Mouse (Mus musculus): ENCODE data around the gene Pdcd4. TPM values are rescaled to one million over a fixed set of nuclear protein-coding genes. Genes with fewer than 3 reads are reported as not detected.
A peak's percentile ranks its signal among the peaks of the same experiment; 100 is the strongest.
"Not testable (repeated sequence)": the region's sequence is repeated elsewhere in the genome, so short reads cannot be mapped to it uniquely, and the experiment has no call there.

Gene Pdcd4
- polyA plus RNA-seq, 1 experiment from 2014 or later = 122 TPM

DNA sequence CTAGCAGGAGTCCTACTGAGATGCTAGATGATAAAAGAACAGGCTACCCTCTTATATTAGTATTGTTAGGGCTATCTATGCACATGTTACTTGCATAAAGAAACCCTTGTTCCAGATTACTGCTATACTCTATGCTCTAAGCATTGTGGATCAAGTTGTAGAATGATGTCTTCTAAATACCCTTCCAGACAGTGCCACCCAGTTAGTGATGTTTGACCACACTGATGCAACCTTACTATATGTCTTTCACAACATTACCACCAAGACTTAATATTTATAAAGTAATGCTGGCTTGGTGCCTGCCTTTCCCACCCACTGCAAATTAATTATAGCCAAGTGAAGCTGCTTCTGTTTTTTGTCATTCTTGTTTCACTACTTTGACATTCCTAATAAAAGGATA lies 41.0 kb downstream of the Pdcd4 start:
- H3K27me3 ChIP-seq = no peaks in the 10 kb centered on the region
- no peak overlapping the region for H3K4me3 ChIP-seq (replicated peaks)
- H3K27ac ChIP-seq (replicated peaks) = no peak overlapping the region
- H3K9ac ChIP-seq = no peak overlapping the region
- no peak overlapping the region for H3K4me2 ChIP-seq (replicated peaks)
- H3K4me1 ChIP-seq = no peaks in the 10 kb centered on the region
- ATAC-seq (ENCODE audit: insufficient number of reproducible peaks, low FRiP score, low TSS enrichment, low read depth) = no peak
- peaks cover 34% of the 10 kb centered on the region for H3K36me3 ChIP-seq
- no peaks in the 10 kb centered on the region for H3K9me3 ChIP-seq (replicated peaks)

DNA sequence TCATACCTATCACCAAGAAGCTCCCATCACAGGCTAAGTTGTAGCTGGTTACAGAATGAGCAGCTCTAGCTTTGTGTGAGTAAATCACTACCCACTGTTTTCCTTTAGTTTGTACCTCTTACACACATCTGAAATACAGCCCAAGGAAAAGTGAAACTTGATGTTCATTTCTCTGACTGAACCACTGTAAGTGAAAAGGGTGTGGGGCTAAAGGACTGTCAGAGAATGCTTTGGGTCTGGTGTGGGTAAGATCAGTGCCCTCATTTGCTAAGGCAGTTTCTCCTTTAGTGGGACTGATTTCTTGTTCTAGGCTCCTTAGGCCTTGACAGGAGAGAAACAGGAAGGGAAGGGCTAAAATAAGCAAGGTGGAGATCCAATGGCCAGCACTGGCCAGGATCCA lies 42.0 kb downstream of the Pdcd4 start:
- Histone ChIP-seq H3K27ac (replicated peaks) (no peak overlapping the region), H3K9ac (no peak overlapping the region), H3K4me2 (replicated peaks) (no peak overlapping the region), H3K9me3 (replicated peaks) (no peaks in the 10 kb centered on the region), H3K36me3 (peaks cover 31% of the 10 kb centered on the region), H3K27me3 (no peaks in the 10 kb centered on the region), H3K4me1 (no peaks in the 10 kb centered on the region), H3K4me3 (replicated peaks) (no peak overlapping the region)
- ATAC-seq (ENCODE audit: insufficient number of reproducible peaks, low FRiP score, low TSS enrichment, low read depth) = no peak

GRCm38 (mm10) chr19:53939467-53939866 lies 47.4 kb downstream of the Pdcd4 start:
- Histone ChIP-seq H3K4me3 (replicated peaks) (no peak overlapping the region), H3K27me3 (no peaks in the 10 kb centered on the region), H3K9me3 (replicated peaks) (no peaks in the 10 kb centered on the region), H3K9ac (no peak overlapping the region), H3K27ac (replicated peaks) (no peak overlapping the region), H3K36me3 (peaks cover 10% of the 10 kb centered on the region; the same call in 1 of the 2 replicates), H3K4me2 (replicated peaks) (no peak overlapping the region), H3K4me1 (peaks cover 8% of the 10 kb centered on the region)
- no peak for ATAC-seq (ENCODE audit: insufficient number of reproducible peaks, low FRiP score, low TSS enrichment, low read depth)
- WGBS = 78% methylated on average over 4 of the region's 4 CpGs

GRCm38 (mm10) chr19:53941139-53941538 lies 49.1 kb downstream of the Pdcd4 start:
- Histone ChIP-seq H3K27ac (replicated peaks) (no peak overlapping the region), H3K27me3 (no peaks in the 10 kb centered on the region), H3K36me3 (peaks cover 7% of the 10 kb centered on the region; the same call in 1 of the 2 replicates), H3K4me1 (peaks cover 12% of the 10 kb centered on the region), H3K4me2 (replicated peaks) (no peak overlapping the region), H3K9me3 (replicated peaks) (no peaks in the 10 kb centered on the region), H3K9ac (no peak overlapping the region), H3K4me3 (replicated peaks) (no peak overlapping the region)
- ATAC-seq (ENCODE audit: insufficient number of reproducible peaks, low FRiP score, low TSS enrichment, low read depth) = no peak
- 85% methylated on average over 4 of the region's 4 CpGs for WGBS

DNA sequence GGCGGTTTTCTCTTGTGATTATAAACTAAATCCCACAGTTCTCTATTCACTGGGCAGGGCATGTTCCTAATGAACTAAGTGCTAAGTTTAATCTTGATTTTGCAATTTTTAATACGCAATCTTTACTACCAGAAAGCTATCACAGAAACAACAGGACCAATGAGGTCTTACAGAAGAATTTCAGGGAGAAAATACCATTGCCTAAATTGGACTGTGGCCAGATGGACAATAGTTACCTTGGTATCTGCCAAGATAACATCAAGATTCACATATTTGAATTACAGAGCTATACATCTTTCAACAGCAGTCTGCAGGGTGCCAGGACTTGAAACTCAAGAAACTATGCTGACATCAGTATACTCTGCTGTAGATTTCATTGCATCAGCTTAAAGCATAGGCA lies 50.3 kb downstream of the Pdcd4 start:
- WGBS = 88% methylated on average over 2 of the region's 2 CpGs
- peaks cover 7% of the 10 kb centered on the region; the same call in 1 of the 2 replicates for H3K36me3 ChIP-seq
- no peaks in the 10 kb centered on the region for H3K27me3 ChIP-seq
- H3K4me1 ChIP-seq = peaks cover 17% of the 10 kb centered on the region
- ATAC-seq (ENCODE audit: insufficient number of reproducible peaks, low FRiP score, low TSS enrichment, low read depth) = no peak
- H3K9ac ChIP-seq = no peak overlapping the region
- no peaks in the 10 kb centered on the region for H3K9me3 ChIP-seq (replicated peaks)
- H3K27ac ChIP-seq (replicated peaks) = no peak overlapping the region
- H3K4me3 ChIP-seq (replicated peaks) = no peak overlapping the region
- no peak overlapping the region for H3K4me2 ChIP-seq (replicated peaks)

DNA sequence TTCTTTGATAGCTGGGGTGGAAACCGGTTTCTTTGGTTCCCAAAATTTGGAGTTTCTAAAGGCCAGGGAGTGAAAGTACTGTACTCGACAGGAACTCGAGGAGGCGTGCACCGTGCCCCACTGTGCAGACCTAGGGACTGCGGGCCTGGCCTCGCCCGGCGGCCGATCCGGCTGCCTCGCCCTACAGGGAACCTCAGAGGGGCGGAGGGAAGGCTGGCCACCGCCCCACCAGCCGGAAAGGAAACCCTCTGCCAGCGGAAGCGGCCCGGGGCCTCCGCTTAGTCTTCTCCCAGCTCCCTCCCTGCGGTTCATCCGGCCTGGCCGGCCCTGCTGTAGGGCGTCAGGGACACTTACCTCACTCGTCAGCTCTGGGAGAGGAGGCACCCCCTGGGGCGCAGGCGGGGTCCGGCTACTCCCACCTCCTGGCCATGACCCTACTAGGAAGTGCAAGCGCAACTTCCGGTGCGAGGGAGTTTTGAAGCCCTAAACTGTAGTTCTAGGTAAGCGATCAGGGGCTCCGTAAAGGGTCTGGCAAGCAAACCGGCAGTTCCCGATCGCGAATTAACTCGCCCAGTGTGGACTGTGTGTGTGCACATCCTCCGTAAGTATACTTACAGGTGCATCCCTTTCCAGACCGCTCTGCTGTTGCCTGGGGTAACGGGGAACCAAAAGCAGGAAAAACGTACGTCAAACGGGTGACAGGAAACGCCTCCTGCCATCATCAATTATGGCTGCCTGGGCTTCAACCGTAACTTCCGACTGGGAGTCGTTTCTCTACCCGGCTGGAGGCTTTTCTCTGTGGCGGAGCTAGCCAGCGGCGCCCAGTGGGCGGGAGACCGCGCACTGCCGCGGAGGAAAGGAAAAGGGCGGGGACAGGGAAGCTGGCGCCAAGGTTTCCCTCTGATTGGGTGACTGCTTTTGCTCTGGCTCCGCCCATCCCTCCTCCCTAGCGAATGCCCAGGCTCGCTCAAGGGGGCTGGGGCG lies 52.1 kb downstream of the Pdcd4 start, which contains the start of the genes Shoc2 and Bbip1:
TSS of gene Shoc2 (plus strand) at position 505 of the 984 bp plus-strand sequence.
TSS of gene Bbip1 (minus strand) at position 826 of the 984 bp plus-strand sequence.
- no peaks in the 10 kb centered on the region for H3K36me3 ChIP-seq
- H3K4me2 ChIP-seq (replicated peaks) = peak within 1 kb of the TSS; percentile 63
- peaks cover 19% of the 10 kb centered on the region for H3K4me1 ChIP-seq
- WGBS = under 1% methylated on average over 62 of the region's 62 CpGs
- peak within 1 kb of the TSS; percentile 93 for H3K9ac ChIP-seq
- no peaks in the 10 kb centered on the region for H3K27me3 ChIP-seq
- ATAC-seq (ENCODE audit: insufficient number of reproducible peaks, low FRiP score, low TSS enrichment, low read depth) = peak; percentile 93
- H3K27ac ChIP-seq (replicated peaks) = peak within 1 kb of the TSS; percentile 99
- H3K4me3 ChIP-seq (replicated peaks) = peak within 1 kb of the TSS; percentile 94
- H3K9me3 ChIP-seq (replicated peaks) = no peaks in the 10 kb centered on the region

DNA sequence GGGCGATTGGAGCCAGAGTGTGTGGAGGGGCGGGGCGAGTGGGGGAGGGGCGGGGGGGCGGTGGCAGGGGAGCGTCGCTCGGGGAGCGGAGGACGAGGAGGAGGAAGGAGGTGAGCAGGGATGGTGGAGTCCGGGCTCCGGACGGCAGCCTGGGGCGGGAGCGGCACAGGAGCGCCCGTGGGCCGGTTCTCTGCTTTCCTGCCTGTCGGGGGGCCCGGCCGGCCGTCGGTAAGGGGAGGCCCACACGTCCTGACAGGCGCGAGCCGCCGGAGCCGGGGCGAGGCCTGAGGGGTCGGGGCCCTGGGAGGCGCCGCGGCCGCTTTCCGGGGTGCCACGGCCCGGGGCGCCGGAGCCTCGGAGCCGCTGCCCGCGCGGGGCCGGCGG lies 52.7 kb downstream of the Pdcd4 start:
- WGBS = 0% methylated on average over 31 of the region's 47 CpGs
- H3K4me1 ChIP-seq = peaks cover 19% of the 10 kb centered on the region
- H3K9me3 ChIP-seq (replicated peaks) = no peaks in the 10 kb centered on the region
- peak overlapping the region; percentile 94 for H3K4me3 ChIP-seq (replicated peaks)
- H3K27ac ChIP-seq (replicated peaks) = peak overlapping the region; percentile 97
- no peaks in the 10 kb centered on the region for H3K36me3 ChIP-seq
- no peaks in the 10 kb centered on the region for H3K27me3 ChIP-seq
- peak overlapping the region; percentile 93 for H3K9ac ChIP-seq
- peak overlapping the region; percentile 63 for H3K4me2 ChIP-seq (replicated peaks)
- no peak for ATAC-seq (ENCODE audit: insufficient number of reproducible peaks, low FRiP score, low TSS enrichment, low read depth)

DNA sequence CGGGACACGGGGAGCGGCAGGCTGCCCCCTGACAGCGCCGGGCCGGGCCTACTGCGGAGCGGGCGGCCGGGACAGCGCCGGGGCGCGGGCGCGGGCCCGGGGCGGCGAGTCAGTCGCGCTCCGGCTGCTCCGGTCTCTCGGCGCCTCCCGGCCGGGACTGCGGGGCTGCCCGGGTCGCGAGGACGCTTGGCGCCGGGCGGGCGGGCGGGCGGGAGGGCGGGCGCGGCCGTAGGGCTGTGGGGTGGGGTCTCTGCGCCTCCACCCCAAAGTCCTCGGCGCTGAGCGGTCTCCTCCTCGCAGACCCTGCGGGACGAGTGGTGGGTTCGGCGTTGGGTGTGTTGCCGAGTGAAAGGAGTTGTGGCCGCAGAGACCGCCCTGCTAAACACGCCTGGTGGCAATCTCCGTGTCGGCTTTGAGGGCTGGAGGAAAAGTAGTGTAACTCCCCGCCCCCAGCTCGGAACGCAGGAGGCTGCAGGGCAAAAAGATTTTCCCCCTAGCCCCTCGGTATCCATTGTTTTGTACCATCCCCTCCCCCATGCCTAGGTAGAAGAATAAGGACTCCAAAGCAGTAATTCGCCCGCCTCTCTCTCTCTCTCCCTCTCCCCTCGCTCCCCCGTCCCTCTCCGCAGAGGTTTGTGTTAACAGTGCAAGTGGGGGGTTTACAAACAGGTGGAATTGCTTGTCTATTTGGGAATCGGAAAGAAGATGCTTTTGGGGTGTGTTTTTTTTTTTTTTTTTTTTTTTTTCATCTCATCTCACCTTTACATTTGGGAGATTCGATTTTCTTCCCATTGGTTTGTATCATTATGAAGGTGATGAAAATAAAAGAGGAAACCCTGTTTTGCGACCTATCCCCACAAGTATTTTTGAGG lies 53.4 kb downstream of the Pdcd4 start:
- peak overlapping the region; percentile 93 for H3K9ac ChIP-seq
- H3K27me3 ChIP-seq = no peaks in the 10 kb centered on the region
- H3K4me2 ChIP-seq (replicated peaks) = peak overlapping the region; percentile 63
- WGBS = under 1% methylated on average over 68 of the region's 69 CpGs
- peak; percentile 5; the same call in 1 of the 2 replicates for ATAC-seq (ENCODE audit: insufficient number of reproducible peaks, low FRiP score, low TSS enrichment, low read depth)
- no peaks in the 10 kb centered on the region for H3K9me3 ChIP-seq (replicated peaks)
- H3K4me1 ChIP-seq = peaks cover 19% of the 10 kb centered on the region
- peak overlapping the region; percentile 97 for H3K27ac ChIP-seq (replicated peaks)
- peak overlapping the region; percentile 94 for H3K4me3 ChIP-seq (replicated peaks)
- no peaks in the 10 kb centered on the region for H3K36me3 ChIP-seq

DNA sequence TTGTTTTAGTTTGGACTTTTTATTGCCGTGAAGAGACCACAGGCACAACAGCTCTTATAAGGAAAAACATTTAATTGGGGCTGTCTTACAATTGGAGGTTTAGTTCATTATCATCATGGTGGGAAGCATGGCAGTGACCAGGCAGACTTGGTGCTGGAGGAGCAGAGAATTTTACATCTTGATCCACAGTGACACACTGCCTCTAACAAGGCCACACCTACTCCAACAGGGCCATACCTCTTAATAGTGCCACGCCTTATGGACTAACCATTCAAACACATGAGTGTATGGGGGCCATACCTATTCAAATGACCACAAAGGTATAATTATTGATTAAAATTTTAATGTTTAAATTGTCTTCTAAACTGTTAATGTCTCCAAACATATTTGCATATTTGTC lies 65.5 kb downstream of the Pdcd4 start:
- no peaks in the 10 kb centered on the region for H3K36me3 ChIP-seq

DNA sequence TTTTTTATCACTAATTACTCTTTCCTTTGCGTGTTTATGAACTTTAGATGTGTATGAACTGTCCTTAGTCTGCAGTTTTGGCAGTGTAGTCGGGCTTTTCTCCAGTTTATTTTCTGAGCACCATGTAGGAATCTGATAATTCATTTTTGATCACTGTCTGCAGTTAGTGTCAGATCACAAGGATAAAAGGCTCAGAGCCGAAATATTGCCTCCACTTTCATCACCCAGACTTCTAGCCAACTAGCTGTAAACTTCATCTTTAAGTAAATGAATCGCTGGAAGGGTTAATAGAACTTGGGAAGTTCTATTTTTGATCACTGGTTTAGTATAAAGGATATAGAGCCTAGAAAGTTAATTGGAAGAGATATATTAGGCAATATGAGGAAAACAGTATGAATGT lies 70.5 kb downstream of the Pdcd4 start:
- H3K9ac ChIP-seq = no peak overlapping the region

More for the DNA sequence above, 65.5 kb downstream of the Pdcd4 start:
- no peak for ATAC-seq (ENCODE audit: insufficient number of reproducible peaks, low FRiP score, low TSS enrichment, low read depth)
- no peak overlapping the region for H3K27ac ChIP-seq (replicated peaks)
- no peak overlapping the region for H3K4me2 ChIP-seq (replicated peaks)
- H3K9me3 ChIP-seq (replicated peaks) = no peaks in the 10 kb centered on the region
- H3K4me1 ChIP-seq = peaks cover 4% of the 10 kb centered on the region; the same call in 1 of the 2 replicates
- 91% methylated on average over 2 of the region's 2 CpGs for WGBS
- no peak overlapping the region for H3K4me3 ChIP-seq (replicated peaks)
- H3K27me3 ChIP-seq = no peaks in the 10 kb centered on the region
- H3K9ac ChIP-seq = no peak overlapping the region

DNA sequence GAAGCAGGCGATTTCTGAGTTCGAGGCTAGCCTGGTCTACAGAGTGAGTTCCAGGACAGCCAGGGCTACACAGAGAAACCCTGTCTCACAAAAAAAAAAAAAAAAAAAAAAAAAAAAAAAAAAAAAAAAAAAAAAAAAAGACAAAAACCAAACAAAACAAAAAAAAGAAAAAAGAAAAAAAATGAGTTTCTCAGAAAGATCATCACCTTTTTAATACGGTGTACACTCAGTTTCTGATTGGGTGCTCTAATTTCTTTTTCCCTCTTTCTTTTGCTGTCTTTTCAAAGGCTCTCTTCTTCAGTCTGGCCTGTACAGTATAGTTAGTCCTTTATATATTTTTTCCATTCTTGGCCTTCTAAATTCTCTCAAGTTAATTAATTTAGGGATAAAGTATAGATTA lies 72.3 kb downstream of the Pdcd4 start:
- H3K9ac ChIP-seq; H3K36me3 ChIP-seq; H3K4me3 ChIP-seq (replicated peaks); H3K27ac ChIP-seq (replicated peaks); H3K9me3 ChIP-seq (replicated peaks); H3K4me2 ChIP-seq (replicated peaks); H3K4me1 ChIP-seq; H3K27me3 ChIP-seq; ATAC-seq (ENCODE audit: insufficient number of reproducible peaks, low FRiP score, low TSS enrichment, low read depth): not testable (repeated sequence)
- WGBS = 98% methylated on average over 3 of the region's 3 CpGs

More for the DNA sequence above, 70.5 kb downstream of the Pdcd4 start:
- 83% methylated on average over 4 of the region's 4 CpGs for WGBS
- Histone ChIP-seq H3K4me3 (replicated peaks) (no peak overlapping the region), H3K36me3 (no peaks in the 10 kb centered on the region), H3K9me3 (replicated peaks) (no peaks in the 10 kb centered on the region), H3K4me1 (peaks cover 3% of the 10 kb centered on the region; the same call in 1 of the 2 replicates), H3K4me2 (replicated peaks) (no peak overlapping the region), H3K27ac (replicated peaks) (no peak overlapping the region), H3K27me3 (no peaks in the 10 kb centered on the region)
- ATAC-seq (ENCODE audit: insufficient number of reproducible peaks, low FRiP score, low TSS enrichment, low read depth) = no peak

Data from embryonic facial prominence, embryonic 15.5 days (tissue).